Mouse (Mus musculus): ENCODE measurements around the gene Oas1e.

Gene Oas1e

GRCm38 (mm10) chr5:120775287-120775985 is 19.9 kb downstream of the Oas1e start:
- DNase-seq: no peak

- DNase-seq: no peak
Observed at GRCm38 (mm10) chr5:120769396-120769795, 25.9 kb downstream of the Oas1e start.

GRCm38 (mm10) chr5:120765010-120765409 is 30.3 kb downstream of the Oas1e start:
- DNase-seq: no peak

- peak; percentile 93 for DNase-seq
Observed at GRCm38 (mm10) chr5:120761901-120762300, 33.4 kb downstream of the Oas1e start.

- DNase-seq: no peak
Observed at GRCm38 (mm10) chr5:120754215-120754614, 41.1 kb downstream of the Oas1e start.

- no peak for DNase-seq
Observed at GRCm38 (mm10) chr5:120752786-120753185, 42.5 kb downstream of the Oas1e start.

GRCm38 (mm10) chr5:120751206-120751605 is 44.1 kb downstream of the Oas1e start:
- DNase-seq: no peak

GRCm38 (mm10) chr5:120749688-120750087 is 45.6 kb downstream of the Oas1e start, which contains the start of gene Oas2:
Gene Oas2, minus strand, starts transcription at chr5:120749853.
- peak; percentile 96 for DNase-seq

- no peak for DNase-seq
Observed at GRCm38 (mm10) chr5:120746451-120746850, 48.9 kb downstream of the Oas1e start.

- no peak for DNase-seq
Observed at GRCm38 (mm10) chr5:120742125-120742524, 53.2 kb downstream of the Oas1e start.

All from heart, adult 11 months (tissue).